Mouse (Mus musculus) midbrain, embryonic 10.5 days (tissue): ENCODE results near the gene Xrcc1. TPM values are rescaled to one million over a fixed set of nuclear protein-coding genes. Genes with fewer than 3 reads are reported as not detected.

Experiments used
- DNase-seq: peaks from one replicate; pipeline ENCODE4 v3.0.0-alpha.2; 2017; ENCODE audit warnings: low spot score
- H3K27ac ChIP-seq: fragments of 300-500 bp; sonication (generic); replicated peaks from 2 replicates; pipeline ENCODE4 v1.5.1; 2016; ENCODE audit warnings: mild to moderate bottlenecking
- H3K27me3 ChIP-seq: fragments of 300-500 bp; sonication (generic); 2 replicates; pipeline ENCODE4 v1.6.1; 2016; ENCODE audit warnings: low read depth, mild to moderate bottlenecking; ENCODE audit not compliant: poor library complexity, severe bottlenecking
- H3K36me3 ChIP-seq: fragments of 300-500 bp; sonication (generic); 2 replicates; pipeline ENCODE4 v1.6.1; 2016; ENCODE audit warnings: mild to moderate bottlenecking, moderate library complexity
- H3K4me1 ChIP-seq: fragments of 300-500 bp; sonication (generic); 2 replicates; pipeline ENCODE4 v1.6.1; 2016
- H3K4me3 ChIP-seq: fragments of 300-500 bp; sonication (generic); 2 replicates; pipeline ENCODE4 v1.5.1; 2016; ENCODE audit warnings: mild to moderate bottlenecking, moderate library complexity
- H3K9me3 ChIP-seq: fragments of 300-500 bp; sonication (generic); replicated peaks from 2 replicates; pipeline ENCODE4 v1.6.1; 2016; ENCODE audit warnings: mild to moderate bottlenecking
- WGBS: fragments of 180-500 bp; shearing (Covaris S2); methylation state at CpG from one replicate; pipeline ENCODE4 v1.1.7; 2016; 5-methylcytosine and 5-hydroxymethylcytosine counted together
- polyA plus RNA-seq: library from polyadenylated mRNA; unstranded; fragments of >200 nt; fragmentation: Nextera tagmentation; extraction: Ambion mirVana; gene quantifications from 2 replicates; pipeline ENCODE4 v1.2.1, GENCODE M21; 2016

The Xrcc1 gene
- 149 and 160 TPM in 2 replicates for polyA plus RNA-seq

DNA sequence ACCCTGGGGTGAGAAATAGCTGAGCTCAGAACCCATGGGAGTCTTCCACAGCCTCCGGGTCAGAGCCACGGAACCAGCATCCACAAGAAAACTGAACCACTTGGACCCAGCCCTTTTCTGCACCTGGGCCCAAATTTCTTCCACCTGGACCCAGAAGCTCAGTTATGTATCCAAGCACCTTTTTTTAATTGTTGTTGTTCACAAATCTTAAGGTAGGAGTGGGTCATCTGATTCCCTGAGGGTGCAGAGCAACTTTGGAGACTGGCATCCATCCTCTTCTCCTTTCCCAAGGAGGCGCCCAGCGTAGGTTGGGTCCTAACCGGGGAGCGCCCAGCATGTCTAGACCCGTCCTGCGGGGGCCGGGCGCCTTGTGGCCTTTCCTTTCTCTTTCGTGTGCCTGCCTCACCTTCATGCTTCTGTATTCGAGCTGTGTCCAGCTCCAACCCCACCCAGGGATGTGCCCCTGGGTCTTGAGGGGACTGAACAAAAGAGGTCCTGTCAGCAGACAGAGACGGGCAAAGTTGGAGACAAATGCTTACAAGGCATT is at the start of gene Xrcc1, which contains the start of gene Pinlyp:
TSS of gene Xrcc1 (plus strand) at position 222 of the 547 bp plus-strand sequence.
TSS of gene Pinlyp (minus strand) at position 51 of the 547 bp plus-strand sequence.
- H3K27me3 ChIP-seq = no peaks in the 10 kb centered on the region
- H3K9me3 ChIP-seq = no peaks in the 10 kb centered on the region
- DNase-seq = no peak
- H3K27ac ChIP-seq = peak within 1 kb of the TSS; percentile 90
- H3K36me3 ChIP-seq = peaks cover 34% of the 10 kb centered on the region
- WGBS = 38% methylated on average over 13 of the region's 13 CpGs
- H3K4me1 ChIP-seq = peaks cover 19% of the 10 kb centered on the region
- H3K4me3 ChIP-seq = peak within 1 kb of the TSS; percentile 88

- peaks cover 34% of the 10 kb centered on the region for H3K4me1 ChIP-seq
- no peak overlapping the region for H3K27ac ChIP-seq
- peaks cover 39% of the 10 kb centered on the region for H3K36me3 ChIP-seq
- DNase-seq = peak; percentile 38
- peaks cover 8% of the 10 kb centered on the region; the same call in 1 of the 2 replicates for H3K9me3 ChIP-seq
- peaks cover 66% of the 10 kb centered on the region for H3K27me3 ChIP-seq
- peak overlapping the region; percentile 36 for H3K4me3 ChIP-seq
- 15% methylated on average over 43 of the region's 43 CpGs for WGBS
These were observed 46.1 kb upstream of the Xrcc1 start for GRCm38 (mm10) chr7:24499856-24500577.

DNA sequence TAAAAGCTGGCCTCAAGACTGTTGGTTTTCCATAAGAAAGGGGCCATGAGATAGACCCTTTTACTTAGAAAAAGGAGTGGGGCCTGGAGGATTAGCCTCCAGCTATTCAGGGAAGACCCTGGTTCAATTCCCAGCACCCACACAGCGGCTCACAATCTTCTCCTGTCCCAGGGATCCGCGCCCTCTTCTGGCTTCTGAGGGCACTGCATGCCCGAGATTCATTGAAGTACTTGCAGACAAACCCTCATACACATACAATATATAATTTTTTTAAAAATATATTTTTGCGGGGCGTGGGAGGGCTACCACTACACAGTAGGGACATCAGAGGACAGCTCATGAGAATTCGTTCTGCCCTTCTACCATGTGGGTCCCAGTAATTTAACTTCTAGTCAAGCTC is 45.2 kb upstream of the Xrcc1 start:
- Histone ChIP-seq H3K9me3 (peaks cover 8% of the 10 kb centered on the region; the same call in 1 of the 2 replicates), H3K36me3 (peaks cover 38% of the 10 kb centered on the region)
- 33% methylated on average over 7 of the region's 7 CpGs for WGBS

GRCm38 (mm10) chr7:24501492-24501891 is 44.6 kb upstream of the Xrcc1 start:
- 47% methylated on average over 21 of the region's 21 CpGs for WGBS
- Histone ChIP-seq H3K36me3 (peaks cover 38% of the 10 kb centered on the region), H3K27ac (no peak overlapping the region), H3K4me3 (no peak overlapping the region), H3K9me3 (peaks cover 8% of the 10 kb centered on the region; the same call in 1 of the 2 replicates), H3K4me1 (peaks cover 49% of the 10 kb centered on the region), H3K27me3 (peaks cover 66% of the 10 kb centered on the region)
- no peak for DNase-seq

More for the DNA sequence above, 45.2 kb upstream of the Xrcc1 start:
- H3K27me3 ChIP-seq = peaks cover 66% of the 10 kb centered on the region
- peak; percentile 51 for DNase-seq
- H3K4me3 ChIP-seq = no peak overlapping the region
- H3K4me1 ChIP-seq = peaks cover 44% of the 10 kb centered on the region
- no peak overlapping the region for H3K27ac ChIP-seq

DNA sequence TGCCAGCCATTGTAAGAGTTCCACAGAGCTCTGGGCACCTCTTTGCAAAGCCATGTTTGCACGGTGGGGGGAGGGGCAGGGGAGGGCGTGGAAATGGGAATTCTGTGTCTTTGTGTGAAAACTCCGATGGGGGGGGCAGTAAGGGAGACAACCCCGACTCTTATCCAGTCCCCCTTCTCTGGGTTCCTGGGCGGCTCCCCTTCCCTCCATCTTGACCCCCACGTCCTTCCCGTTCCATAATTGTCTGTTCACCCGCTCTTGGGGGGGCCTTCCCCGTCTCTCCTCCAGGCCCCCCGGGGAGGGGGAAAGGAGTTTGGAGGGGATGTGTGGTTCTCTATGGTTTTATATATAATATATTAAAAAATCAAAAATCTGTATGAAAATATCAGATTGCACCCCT is 42.1 kb upstream of the Xrcc1 start:
- peaks cover 43% of the 10 kb centered on the region for H3K27me3 ChIP-seq
- peak overlapping the region; percentile 96; the same call in 1 of the 2 replicates for H3K27ac ChIP-seq

DNA sequence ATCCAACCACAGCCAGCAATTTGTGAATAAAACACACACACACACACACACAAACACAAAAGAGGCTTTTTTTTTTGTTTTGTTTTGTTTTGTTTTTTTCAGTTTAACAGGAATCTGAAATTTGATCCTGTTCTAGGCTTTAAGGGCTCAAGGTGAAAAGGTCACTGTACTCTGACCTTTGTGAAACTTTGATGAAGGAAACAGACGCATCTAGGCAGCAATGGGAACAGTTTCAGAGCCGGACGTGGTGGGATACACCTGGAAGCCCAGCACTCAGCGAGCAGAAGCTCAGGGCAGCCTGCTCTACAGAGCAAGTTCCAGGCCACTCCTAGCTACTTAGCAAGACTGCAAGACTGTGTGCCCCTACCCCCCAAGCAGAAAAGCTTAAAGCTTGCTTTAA is 41.2 kb upstream of the Xrcc1 start:
- peaks cover 33% of the 10 kb centered on the region for H3K36me3 ChIP-seq
- H3K4me1 ChIP-seq = peaks cover 56% of the 10 kb centered on the region
- DNase-seq = no peak
- peaks cover 8% of the 10 kb centered on the region; the same call in 1 of the 2 replicates for H3K9me3 ChIP-seq
- H3K4me3 ChIP-seq = 0 out of 2 replicates have a peak overlapping the region, but pooled peaks have one; percentile 65
- WGBS = 13% methylated on average over 4 of the region's 4 CpGs
- H3K27me3 ChIP-seq = peaks cover 35% of the 10 kb centered on the region
- H3K27ac ChIP-seq = peak overlapping the region; percentile 96

More for the DNA sequence above, 42.1 kb upstream of the Xrcc1 start:
- WGBS = 24% methylated on average over 10 of the region's 10 CpGs
- Histone ChIP-seq H3K4me1 (peaks cover 62% of the 10 kb centered on the region), H3K36me3 (peaks cover 33% of the 10 kb centered on the region), H3K9me3 (peaks cover 8% of the 10 kb centered on the region; the same call in 1 of the 2 replicates), H3K4me3 (0 out of 2 replicates have a peak overlapping the region, but pooled peaks have one; percentile 27)
- no peak for DNase-seq

DNA sequence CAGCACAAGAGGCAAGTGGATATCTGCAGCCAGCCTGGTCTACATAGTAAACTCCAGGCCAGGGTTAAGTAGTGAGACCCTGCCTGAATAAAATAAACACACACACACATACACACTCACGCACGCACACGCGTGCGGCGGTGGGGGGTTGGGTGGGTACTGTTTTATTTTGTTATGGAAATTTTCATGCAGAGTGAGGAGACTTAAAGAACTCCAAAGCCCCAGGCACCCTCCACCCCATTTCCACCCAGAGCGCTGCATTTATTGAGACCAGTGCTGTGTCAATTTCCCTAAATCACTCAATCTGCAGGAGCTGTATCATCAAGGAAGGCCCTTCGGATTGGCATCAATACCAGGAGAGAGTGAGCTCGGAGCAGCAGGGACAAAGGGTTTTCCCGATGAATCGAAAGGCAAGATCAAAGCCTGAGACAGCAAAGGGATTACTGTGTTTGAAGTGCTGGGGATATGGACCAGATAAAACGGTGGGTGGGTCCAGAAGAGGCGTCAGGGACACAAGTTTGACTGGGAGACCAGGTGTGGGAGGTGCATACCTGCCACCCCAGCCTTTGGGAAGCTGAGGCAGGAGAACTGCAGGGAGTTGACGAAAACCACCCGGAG is 40.5 kb upstream of the Xrcc1 start:
- DNase-seq = no peak
- H3K4me3 ChIP-seq = peak overlapping the region; percentile 65

DNA sequence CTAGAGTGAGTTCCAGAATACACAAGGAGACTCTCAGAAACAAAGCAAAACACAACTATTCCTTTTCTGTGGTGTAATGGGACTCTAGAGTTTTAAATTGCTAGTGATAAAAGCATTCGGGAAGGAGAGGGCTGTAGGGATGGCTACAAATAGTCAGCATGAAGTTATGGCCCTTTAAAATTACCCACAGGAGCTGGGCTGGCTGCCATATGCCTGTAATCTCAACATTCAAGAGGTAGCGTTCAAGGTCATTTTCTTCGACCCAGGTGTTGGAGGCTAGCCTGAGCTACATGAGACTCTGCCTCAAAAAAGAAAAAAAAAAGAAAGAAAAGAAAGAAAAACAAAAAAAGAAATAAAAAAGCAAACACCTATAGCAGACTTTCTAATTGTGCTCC is 40.0 kb upstream of the Xrcc1 start:
- H3K27me3 ChIP-seq = peaks cover 23% of the 10 kb centered on the region
- H3K4me3 ChIP-seq = peak overlapping the region; percentile 65
- H3K36me3 ChIP-seq = peaks cover 35% of the 10 kb centered on the region
- no peaks in the 10 kb centered on the region for H3K9me3 ChIP-seq
- H3K27ac ChIP-seq = peak overlapping the region; percentile 96
- WGBS = 14% methylated on average over 3 of the region's 3 CpGs
- no peak for DNase-seq
- H3K4me1 ChIP-seq = peaks cover 49% of the 10 kb centered on the region

More for the DNA sequence above, 40.5 kb upstream of the Xrcc1 start:
- H3K27me3 ChIP-seq = peaks cover 28% of the 10 kb centered on the region
- WGBS = 12% methylated on average over 15 of the region's 15 CpGs
- H3K9me3 ChIP-seq = peaks cover 4% of the 10 kb centered on the region; the same call in 1 of the 2 replicates
- peaks cover 35% of the 10 kb centered on the region for H3K36me3 ChIP-seq
- H3K4me1 ChIP-seq = peaks cover 49% of the 10 kb centered on the region
- H3K27ac ChIP-seq = peak overlapping the region; percentile 96

- Histone ChIP-seq H3K4me1 (peaks cover 49% of the 10 kb centered on the region), H3K36me3 (peaks cover 35% of the 10 kb centered on the region), H3K9me3 (no peaks in the 10 kb centered on the region), H3K27ac (peak overlapping the region; percentile 96), H3K27me3 (peaks cover 19% of the 10 kb centered on the region), H3K4me3 (peak overlapping the region; percentile 65)
- under 1% methylated on average over 12 of the region's 12 CpGs for WGBS
- DNase-seq = no peak
These were observed 39.6 kb upstream of the Xrcc1 start for GRCm38 (mm10) chr7:24506476-24506837.

DNA sequence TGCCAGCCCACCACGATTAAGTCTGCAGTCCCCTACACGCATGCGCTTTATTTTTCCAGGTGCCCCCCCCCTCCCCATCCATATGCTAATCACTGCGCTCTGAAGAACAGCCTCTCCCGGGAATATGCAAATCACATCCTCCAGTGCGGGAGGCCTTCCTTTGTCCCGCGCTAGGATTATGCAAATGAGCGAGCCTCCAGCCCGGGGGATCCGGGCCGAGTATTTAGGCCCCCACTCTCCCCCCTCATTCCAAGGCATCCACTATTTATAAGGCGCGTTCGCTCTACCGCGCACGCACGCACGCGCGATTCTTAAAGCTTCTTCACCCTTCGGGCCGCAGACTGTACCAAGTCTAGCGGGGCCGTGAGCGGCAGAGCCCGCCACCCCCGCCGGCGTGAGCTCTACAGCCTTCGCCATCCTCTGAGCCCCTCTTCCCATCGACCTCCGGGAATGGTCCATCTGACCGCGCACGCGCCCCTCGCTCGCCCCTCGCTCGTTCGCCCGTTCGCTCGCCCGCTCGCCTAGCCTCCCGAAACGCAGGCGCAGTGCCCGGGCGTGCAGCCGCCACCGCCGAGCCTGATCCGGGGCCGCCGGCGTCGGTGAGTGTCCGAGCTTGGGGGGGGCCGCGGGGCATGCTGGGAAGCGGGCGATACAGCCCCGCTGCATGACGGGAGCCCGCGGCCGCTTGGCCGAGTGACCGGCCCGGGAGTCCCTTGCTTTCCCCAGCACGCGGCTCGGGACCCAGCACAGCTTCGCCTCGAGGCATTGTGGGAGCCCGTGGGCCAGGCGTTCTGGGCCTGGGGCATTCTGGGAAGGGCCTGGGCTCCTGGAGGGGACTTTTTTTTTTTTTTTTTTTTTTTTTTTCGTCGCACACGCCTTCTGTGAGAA is 39.0 kb upstream of the Xrcc1 start, which contains the start of gene Zfp428:
TSS of gene Zfp428 (plus strand) at position 169 of the 888 bp plus-strand sequence.
- H3K27me3 ChIP-seq = peaks cover 12% of the 10 kb centered on the region
- under 1% methylated on average over 84 of the region's 84 CpGs for WGBS
- H3K4me3 ChIP-seq = peak within 1 kb of the TSS; percentile 65
- H3K9me3 ChIP-seq = no peaks in the 10 kb centered on the region
- peak within 1 kb of the TSS; percentile 96 for H3K27ac ChIP-seq
- DNase-seq = peak; percentile 92
- H3K36me3 ChIP-seq = peaks cover 35% of the 10 kb centered on the region
- peaks cover 49% of the 10 kb centered on the region for H3K4me1 ChIP-seq

- 1% methylated on average over 20 of the region's 20 CpGs for WGBS
- Histone ChIP-seq H3K4me1 (peaks cover 49% of the 10 kb centered on the region), H3K36me3 (peaks cover 35% of the 10 kb centered on the region), H3K4me3 (peak overlapping the region; percentile 65), H3K27ac (peak overlapping the region; percentile 96), H3K27me3 (peaks cover 6% of the 10 kb centered on the region), H3K9me3 (no peaks in the 10 kb centered on the region)
- DNase-seq = no peak
These were observed 38.4 kb upstream of the Xrcc1 start for GRCm38 (mm10) chr7:24507726-24508114.

GRCm38 (mm10) chr7:24512355-24512754 is 33.7 kb upstream of the Xrcc1 start, which contains the start of gene AC161166.1:
AC161166.1 (minus strand) TSS chr7:24512455.
- no peak within 1 kb of the TSS for H3K4me3 ChIP-seq
- H3K27me3 ChIP-seq = no peaks in the 10 kb centered on the region
- H3K36me3 ChIP-seq = peaks cover 73% of the 10 kb centered on the region
- H3K27ac ChIP-seq = no peak within 1 kb of the TSS
- 92% methylated on average over 7 of the region's 7 CpGs for WGBS
- peaks cover 16% of the 10 kb centered on the region for H3K4me1 ChIP-seq
- DNase-seq = no peak
- H3K9me3 ChIP-seq = no peaks in the 10 kb centered on the region
